Mouse (Mus musculus): ENCODE measurements around the gene Aldh18a1.

- TF ChIP-seq CTCF (IDR thresholded peaks at IDR 0.05 in 2 of 3, conservative IDR thresholded peaks at IDR 0.05 in 1 of 3; ENCODE audit: control insufficient read depth in 1 of 3, insufficient read depth in 1 of 3, low read depth in 2 of 3, low read length in 3 of 3, poor library complexity in 1 of 3, severe bottlenecking in 1 of 3), result no peak
- no peak for TF ChIP-seq CHD2 (IDR thresholded peaks at IDR 0.05; ENCODE audit: low read length)
- TF ChIP-seq E2F4 (IDR thresholded peaks at IDR 0.05; ENCODE audit: borderline replicate concordance, low read depth, low read length), result no peak
- no peak for TF ChIP-seq RCOR1 (IDR thresholded peaks at IDR 0.05; ENCODE audit: low read depth, low read length)
- TF ChIP-seq POLR2A (IDR thresholded peaks at IDR 0.05; ENCODE audit: control insufficient read depth in 1 of 2, insufficient read depth in 1 of 2, low read depth in 1 of 2, low read length in 2 of 2, poor library complexity in 1 of 2), result no peak
- no peak for TF ChIP-seq USF1 (IDR thresholded peaks at IDR 0.05; ENCODE audit: low read depth, low read length)
- no peak for TF ChIP-seq MYC (IDR thresholded peaks at IDR 0.05; ENCODE audit: low read depth, low read length)
- TF ChIP-seq HCFC1 (IDR thresholded peaks at IDR 0.05; ENCODE audit: low read depth, low read length), result no peak
- no peak for TF ChIP-seq JUND (IDR thresholded peaks at IDR 0.05; ENCODE audit: low read depth, low read length)
- no peak for TF ChIP-seq ZKSCAN1 (IDR thresholded peaks at IDR 0.05; ENCODE audit: low read depth, low read length)
These were observed 33.9 kb downstream of the Aldh18a1 start for GRCm38 (mm10) chr19:40554343-40554742.

Measured in MEL (cell line).